Mouse (Mus musculus) adrenal gland, postnatal 36 days (tissue): ENCODE data around the gene Lyz2. TPM values are rescaled to one million over a fixed set of nuclear protein-coding genes. Genes with fewer than 3 reads are reported as not detected.
"Not testable (repeated sequence)": the region's sequence is repeated elsewhere in the genome, so short reads cannot be mapped to it uniquely, and the experiment has no call there.

Experiments
- DNase-seq, 2 experiments: peaks; one replicate each; pipeline ENCODE4 v3.0.0; 2021; ENCODE audit warnings: mixed read lengths in 1 of 2
- long read RNA-seq, 2 experiments: library from polyadenylated mRNA; stranded (forward); transcript quantifications; one replicate each; pipeline ENCODE4 v2.0.0; 2021; ENCODE audit warnings: borderline sequencing depth in 2 of 2
- total RNA-seq, 2 experiments: library from RNA; stranded (reverse); gene quantifications; 2 replicates each; pipeline ENCODE4 v1.2.3; 2021

Gene Lyz2
- 100 to 1,000 TPM in 1 of 2 experiments, 10 to 100 TPM in 1; 79.4 to 184 TPM for total RNA-seq
- long read RNA-seq, experiment 1, transcript Lyz2-201 (4 exons, 1,316 nt): major isoform, 134 of 141 reads
- long read RNA-seq, experiment 1, partial matches to known transcripts: 0 of 141 reads
- long read RNA-seq, experiment 1, other reads (novel, unspliced or antisense): 7 of 141 reads
- long read RNA-seq, experiment 2, transcript Lyz2-201 (4 exons, 1,316 nt): major isoform, 58 of 60 reads
- long read RNA-seq, experiment 2, partial matches to known transcripts: 2 of 60 reads
- long read RNA-seq, experiment 2, other reads (novel, unspliced or antisense): 0 of 60 reads

DNA sequence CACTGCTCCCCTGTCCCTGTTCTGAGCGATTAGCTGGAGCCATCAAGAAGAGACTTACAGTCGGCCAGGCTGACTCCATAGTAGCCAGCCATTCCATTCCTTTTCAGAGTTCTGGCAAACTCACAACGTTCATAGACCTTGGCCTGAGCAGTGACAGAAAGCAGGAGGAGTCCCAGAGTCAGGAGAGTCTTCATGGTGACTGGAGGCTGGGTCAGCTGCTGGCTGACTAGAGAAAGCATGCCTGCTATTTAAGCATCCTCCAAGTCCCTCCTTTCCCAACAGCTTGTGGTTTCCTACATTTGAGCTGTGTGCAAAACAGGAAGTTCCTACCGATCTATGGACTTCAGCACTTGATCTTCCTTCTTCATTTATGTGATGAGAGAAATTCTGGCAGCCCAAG is at the start of gene Lyz2:
TSS of gene Lyz2 (minus strand) at position 273 of the 400 bp plus-strand sequence.
- DNase-seq: peak; percentile 9 to 14

- peak in 1 of 2 experiments; percentile 13 for DNase-seq
These were observed 48.4 kb upstream of the Lyz2 start for GRCm38 (mm10) chr10:117330521-117330920.

DNA sequence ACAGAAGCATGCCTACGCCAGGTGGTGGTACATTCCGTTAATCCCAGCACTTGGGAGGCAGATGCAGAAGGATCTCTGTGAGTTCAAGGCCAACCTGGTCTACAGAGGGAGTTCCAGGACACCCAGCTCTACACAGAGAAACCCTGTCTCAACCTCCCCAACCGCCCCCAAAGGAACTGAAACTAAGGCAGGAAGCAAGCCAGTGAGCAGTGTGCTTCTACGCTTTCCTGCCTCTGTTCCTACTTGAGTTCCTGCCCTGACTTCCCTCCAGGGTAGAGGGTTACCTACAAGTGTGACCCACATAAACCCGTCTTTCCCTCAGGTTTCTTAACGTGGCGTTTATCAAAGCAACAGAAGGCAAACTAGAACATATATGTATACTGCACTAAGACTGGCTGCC is 41.7 kb upstream of the Lyz2 start:
- DNase-seq: no peak

DNA sequence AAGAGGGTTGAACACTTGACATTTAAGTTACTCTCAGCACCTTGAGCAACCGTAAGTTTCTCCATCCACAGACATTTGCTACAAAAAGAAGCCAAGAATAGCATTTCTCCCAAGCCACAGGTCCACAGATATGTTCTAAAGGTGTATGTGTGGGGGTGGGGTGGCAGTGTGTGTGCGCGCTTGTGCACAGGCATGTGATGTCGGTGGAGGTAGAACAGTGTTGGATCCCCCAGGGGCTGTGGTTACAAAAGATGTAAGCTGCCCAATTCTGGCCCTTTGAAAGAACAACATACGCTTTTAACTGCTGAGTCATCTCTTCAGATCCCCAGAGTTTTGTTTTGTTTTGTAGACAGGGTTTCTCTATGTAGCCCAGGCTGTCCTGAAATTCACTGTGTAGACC is 40.5 kb upstream of the Lyz2 start:
- no peak for DNase-seq

DNA sequence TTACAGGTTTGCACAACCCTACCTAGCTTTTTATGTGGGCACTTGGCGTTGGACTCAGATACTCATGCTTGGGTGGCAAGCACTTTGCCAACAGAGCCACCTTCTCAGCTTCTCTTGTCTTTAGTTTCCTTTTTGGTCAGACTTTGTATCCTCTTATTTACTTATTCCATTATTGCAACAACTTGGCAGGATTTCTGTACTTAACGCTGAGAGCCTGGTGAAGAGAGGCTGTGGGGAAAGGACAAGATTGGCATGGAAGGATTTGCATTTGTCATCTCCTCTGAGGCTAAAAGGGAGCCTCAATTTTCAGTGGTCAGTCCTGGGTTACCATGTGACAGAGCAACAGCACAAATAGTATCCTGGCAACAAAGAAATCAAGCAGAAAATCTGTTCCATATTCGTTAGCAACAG is 38.5 kb upstream of the Lyz2 start:
- DNase-seq: no peak

GRCm38 (mm10) chr10:117316391-117316790 is 34.3 kb upstream of the Lyz2 start:
- DNase-seq: no peak

- DNase-seq: no peak
These were observed 31.0 kb upstream of the Lyz2 start for GRCm38 (mm10) chr10:117313133-117313532.

DNA sequence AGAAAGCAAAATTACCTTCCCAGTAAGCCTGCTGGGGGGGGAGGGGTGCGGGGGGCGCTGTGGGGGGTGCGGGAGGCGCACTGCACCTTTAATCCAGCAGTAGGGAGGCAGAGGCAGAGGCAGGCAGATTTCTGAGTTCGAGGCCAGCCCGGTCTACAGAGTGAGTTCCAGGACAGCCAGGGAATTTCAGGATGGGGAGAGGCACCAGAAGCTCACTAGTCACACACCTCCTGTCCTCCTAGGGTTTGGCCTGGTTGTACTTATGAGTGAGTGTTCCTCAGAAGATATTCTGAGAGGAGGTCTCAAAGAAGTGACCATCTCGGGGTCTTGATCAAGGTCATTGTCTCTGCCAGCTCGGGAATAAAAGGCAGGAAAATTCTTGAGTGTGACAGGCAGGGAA is 30.0 kb upstream of the Lyz2 start:
- DNase-seq: no peak

DNA sequence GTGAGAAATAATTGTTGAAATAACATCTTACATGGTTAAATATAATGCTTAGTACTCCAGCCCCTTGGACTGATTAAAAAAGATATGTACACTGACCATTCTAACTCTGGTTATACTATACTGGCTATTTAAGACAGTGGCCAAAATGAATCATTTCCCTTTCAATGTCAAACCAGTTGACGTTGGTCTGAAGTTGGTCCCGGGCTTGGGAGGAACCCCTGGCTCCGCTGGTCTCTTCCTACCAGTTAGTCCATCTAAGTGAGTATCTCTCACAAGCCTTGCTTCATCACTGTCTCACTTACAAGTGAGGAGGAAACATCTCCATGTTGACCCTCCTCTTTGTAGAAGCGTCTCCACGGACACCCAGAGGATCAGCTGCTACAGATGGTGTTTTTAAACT is 22.2 kb upstream of the Lyz2 start:
- no peak for DNase-seq

- DNase-seq: no peak
These were observed 19.6 kb upstream of the Lyz2 start for GRCm38 (mm10) chr10:117301688-117302087.

GRCm38 (mm10) chr10:117299901-117300520 is 17.9 kb upstream of the Lyz2 start:
- no peak for DNase-seq

DNA sequence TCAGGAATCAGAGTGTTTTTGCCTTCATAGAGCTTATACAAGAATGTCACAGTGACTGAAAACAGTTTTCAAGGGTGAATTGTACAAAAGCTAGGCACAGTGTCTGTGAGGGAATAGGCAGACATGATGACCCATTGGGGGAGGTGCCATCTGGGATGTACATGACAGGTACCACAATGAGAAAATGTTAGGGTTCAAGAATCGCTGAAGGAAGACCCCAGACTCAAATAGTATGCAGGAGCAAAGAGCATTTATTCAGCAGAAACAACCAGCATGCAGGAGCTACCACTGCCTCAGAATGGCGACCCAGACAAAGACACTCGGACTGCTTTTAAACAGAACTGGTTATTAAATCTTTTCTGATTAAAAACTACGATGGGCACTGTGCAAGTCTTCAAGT is 17.0 kb upstream of the Lyz2 start:
- DNase-seq: no peak

- no peak for DNase-seq
These were observed 16.2 kb upstream of the Lyz2 start for GRCm38 (mm10) chr10:117298336-117298735.

DNA sequence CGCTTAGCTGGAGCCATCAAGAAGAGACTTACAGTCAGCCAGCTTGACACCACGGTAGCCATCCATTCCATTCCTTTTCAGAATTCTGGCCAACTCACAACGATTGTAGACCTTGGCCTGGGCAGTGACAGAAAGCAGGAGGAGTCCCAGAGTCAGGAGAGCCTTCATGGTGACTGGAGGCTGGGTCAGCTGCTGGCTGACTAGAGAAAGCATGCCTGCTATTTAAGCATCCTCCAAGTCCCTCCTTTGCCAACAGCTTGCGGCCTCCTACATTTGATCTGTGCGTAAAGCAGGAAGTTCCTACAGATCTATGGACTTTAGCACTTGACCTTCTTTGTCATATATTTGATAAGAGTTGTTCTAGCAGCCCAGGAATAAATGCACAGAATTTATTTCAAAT is 10.6 kb upstream of the Lyz2 start, which contains the start of gene Lyz1:
TSS of gene Lyz1 (minus strand) at position 198 of the 400 bp plus-strand sequence.
- DNase-seq: peak in 1 of 2 experiments; percentile 16

DNA sequence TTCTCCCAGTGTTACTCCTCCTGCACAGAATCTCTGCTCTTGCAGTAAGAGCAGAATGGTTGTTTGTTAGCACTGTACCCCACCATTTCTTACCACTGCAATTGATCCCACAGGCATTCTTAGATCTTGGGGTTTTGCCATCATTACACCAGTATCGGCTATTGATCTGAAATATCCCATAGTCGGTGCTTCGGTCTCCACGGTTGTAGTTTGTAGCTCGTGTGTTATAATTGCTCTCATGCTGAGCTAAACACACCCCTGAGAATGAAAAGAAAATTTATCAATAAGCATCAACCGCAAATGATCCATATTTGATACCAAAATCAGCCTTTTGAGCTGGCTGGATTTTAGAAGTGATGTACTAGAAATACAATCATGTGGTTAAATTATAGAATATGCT is 8.8 kb upstream of the Lyz2 start:
- not testable (repeated sequence) for DNase-seq

DNA sequence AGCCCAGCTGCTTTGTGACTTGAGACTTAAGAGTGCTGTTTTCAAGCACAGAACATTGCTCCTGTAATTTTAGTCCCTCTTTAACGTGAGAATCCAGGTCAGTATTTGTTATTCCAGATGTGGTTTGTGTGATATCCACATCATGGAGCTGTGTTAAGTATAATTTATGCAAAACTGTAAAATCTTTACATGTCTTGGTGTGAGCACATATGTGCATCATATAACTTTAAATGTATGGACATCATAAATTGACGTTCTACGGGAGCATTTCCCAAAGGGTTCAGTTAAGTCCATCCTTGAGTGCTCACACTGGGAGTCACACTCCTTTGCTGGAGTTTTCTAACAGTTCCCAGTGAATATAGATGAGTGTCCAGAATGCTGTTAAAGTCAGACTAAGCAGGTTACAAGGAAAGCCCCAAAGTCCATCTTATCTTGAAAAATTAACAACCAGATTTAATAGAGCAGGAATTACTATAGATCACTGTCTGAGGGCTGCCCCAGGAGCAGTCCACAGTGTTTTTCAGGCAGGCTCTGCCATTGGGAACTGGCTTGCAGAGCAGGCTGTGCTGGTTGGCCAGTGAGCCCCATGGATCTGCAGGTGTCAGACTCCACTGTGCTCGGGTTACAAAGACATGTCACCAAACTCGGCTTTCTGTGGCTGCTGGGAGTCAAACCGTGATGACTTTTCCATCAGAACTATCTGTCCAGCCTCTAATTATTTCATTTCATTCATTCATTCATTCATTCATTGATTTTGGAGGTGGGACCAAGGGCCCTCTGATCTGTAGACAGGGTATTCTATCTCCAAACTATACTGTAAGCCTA is 8.1 kb upstream of the Lyz2 start:
- no peak for DNase-seq

- not testable (repeated sequence) for DNase-seq
These were observed 6.9 kb upstream of the Lyz2 start for GRCm38 (mm10) chr10:117289034-117289505.

DNA sequence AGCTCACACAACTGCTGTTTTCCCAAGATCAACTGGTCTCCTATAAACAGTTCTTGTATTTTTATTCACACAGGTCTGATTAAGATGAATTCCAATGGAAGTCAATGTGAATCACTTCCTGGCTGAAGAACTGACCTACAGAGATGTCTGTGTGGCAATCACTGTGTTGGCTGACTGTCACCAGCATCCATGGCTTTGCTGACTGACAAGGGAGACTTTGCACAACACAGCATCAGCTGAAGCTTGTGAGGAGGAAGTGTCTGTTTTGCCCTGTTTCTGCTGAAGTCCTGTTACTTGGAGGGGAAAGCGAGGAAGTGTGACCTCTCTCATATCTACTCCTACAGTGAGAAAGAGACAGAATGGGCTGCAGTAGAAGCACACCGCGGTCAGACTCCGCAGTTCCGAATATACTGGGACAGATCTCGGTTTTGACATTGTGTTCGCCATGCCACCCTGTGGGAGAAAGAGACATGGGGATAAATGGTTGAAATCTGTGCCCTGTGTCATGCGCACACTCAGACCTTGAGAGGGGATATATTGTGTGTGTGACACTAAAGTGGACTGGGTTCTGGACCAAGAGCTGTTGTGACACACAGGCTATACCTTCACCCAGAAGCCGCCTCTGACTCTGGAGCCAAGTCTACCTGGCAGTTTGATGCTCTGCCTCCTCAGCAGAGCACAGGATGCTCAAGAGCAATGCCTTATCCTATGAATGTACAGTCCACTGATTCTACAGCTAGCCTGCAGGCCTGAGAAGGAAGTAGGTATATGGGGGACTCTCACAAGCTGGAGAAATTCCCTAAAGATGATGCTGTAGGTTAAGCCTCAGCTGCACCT is 6.3 kb upstream of the Lyz2 start:
- no peak for DNase-seq

DNA sequence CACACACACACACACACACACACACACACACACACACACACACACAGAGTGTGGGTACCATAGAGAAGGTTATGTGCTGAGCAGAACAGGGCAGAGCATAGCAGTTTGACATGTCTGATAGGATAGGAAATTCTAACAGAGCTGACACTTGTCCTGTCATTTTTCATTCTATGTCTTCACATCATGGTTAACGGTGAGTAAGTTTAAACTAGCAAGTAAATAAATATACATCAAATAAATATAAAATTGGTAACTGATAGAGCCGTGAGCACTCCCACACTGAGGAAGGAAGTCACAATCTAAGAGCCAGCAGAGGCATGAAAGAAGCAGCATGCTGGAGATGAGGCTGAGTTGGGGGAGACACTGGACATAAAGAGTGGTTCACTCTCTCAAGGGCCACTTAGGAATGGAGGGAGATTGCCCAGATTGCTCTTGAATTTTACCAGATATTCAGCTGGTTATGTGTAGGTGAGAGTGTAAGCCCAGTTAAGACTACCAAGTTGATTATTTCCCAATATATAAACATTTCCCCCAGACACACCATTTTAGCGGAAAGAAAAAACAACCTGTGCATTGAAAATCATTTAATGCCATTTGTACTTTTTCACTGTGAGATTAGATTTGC is 5.2 kb upstream of the Lyz2 start:
- DNase-seq: no peak

- DNase-seq: no peak
These were observed 4.3 kb upstream of the Lyz2 start for GRCm38 (mm10) chr10:117286366-117286970.

DNA sequence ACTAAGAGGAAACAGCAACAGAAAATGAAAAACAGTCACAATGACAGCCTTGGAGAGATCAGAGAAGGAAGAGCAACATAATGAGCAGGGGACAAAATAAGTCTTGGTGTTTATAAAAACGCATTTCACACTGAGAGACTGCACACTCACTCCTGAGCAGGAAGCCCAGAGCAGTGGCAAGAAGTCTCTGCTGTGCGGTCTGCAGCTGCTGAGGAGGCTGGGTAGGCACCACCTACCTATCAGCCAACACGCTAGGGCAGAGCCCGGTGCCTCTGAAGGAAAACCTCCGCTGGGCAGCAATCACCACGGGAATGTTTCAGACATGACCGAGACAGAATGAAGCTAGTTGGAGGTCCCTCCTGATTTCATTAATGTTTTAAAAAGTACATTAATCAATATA is 3.5 kb upstream of the Lyz2 start:
- DNase-seq: not testable (repeated sequence)
